Mouse (Mus musculus) stomach, postnatal 0 days (tissue): ENCODE data around the gene Thbs1.

Experiments used
- CTCF ChIP-seq: IDR thresholded peaks from 2 replicates; pipeline ENCODE4 v1.5.1; 2016; ENCODE audit warnings: antibody characterized with exemption, low read depth, mild to moderate bottlenecking, moderate library complexity
- EP300 ChIP-seq: optimal IDR thresholded peaks from 2 replicates; pipeline ENCODE3; 2016; ENCODE audit warnings: antibody characterized with exemption

GRCm38 (mm10) chr2:118119684-118120083 is 8.0 kb downstream of the Thbs1 start:
- TF ChIP-seq EP300 (no peak), CTCF (no peak)
